Comparison of ENCODE assay signal across 12 mouse cellular contexts in the genomic region with DNA sequence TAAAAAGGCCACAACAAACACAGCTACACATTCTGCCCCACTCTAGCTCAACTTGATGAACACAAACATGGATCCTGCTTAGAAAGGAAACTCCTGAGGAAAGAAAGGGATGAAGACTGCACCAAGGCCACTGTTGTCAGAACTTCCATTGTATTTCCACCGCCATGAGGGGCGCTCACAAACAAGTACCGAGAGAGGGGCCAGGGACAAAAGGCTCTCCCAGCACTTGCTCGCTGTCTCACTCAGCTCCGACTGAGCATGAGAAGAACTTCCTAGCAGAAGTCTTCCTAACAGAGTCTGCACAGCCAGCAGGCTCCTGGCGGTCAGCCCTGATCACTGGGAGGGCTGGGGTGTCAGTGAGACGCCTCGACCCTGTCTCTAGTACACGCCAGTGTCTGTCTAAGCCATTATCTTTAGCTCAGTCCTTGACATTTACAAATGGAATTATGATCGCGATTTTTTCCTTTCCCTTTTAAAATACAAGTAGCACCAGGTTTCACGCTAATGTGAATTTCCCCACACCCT. TPM values are rescaled to one million over a fixed set of nuclear protein-coding genes. Genes with fewer than 3 reads are reported as not detected.
DNase-seq lines count a peak whose midpoint lies in the region; ATAC-seq and TF ChIP-seq lines count a peak whose summit lies in the region.
"Had no signal": no experiment of that assay in that cellular context is flagged by ENCODE, and none has a peak within 500 bp of the region (broad histone marks: within the 10 kb centered on the region; RNA-seq: fewer than 3 reads in every experiment).

No protein-coding gene starts in this region.

- H3K4me1 ChIP-seq in intestine, embryonic 16.5 days (ENCODE audit: control insufficient read depth, insufficient read depth, low read length), result 0 out of 2 replicates have a peak, but pooled peaks cover 5% of the 10 kb centered on the region
- H3K4me1 ChIP-seq in intestine, postnatal 0 days (replicated peaks; ENCODE audit: control insufficient read depth, insufficient read depth, low read length), result no peaks in the 10 kb centered on the region
- peaks cover 80% of the 10 kb centered on the region for H3K4me1 ChIP-seq in E14TG2a.4 (replicated peaks; ENCODE audit: low read depth, low read length)

- peak; percentile 61 for DNase-seq in ES-CJ7 (ENCODE audit: low read depth, low spot score)
- DNase-seq in heart, postnatal 14 days, result peak; percentile 49 to 55
- no peak for DNase-seq in right cerebral cortex, adult 18-20 months
- no peak for DNase-seq in layer of hippocampus, postnatal 36 days
- DNase-seq: kidney, adult 18-20 months; right cerebral cortex, postnatal 14 days had no signal

- no peak overlapping the region for H3K4me2 ChIP-seq in intestine, embryonic 16.5 days (ENCODE audit: low read depth, low read length)
- no peak overlapping the region for H3K4me2 ChIP-seq in intestine, postnatal 0 days (replicated peaks; ENCODE audit: low read depth)
- H3K4me2 ChIP-seq: lung, embryonic 15.5 days had no signal

- intact Hi-C loops in heart, postnatal 14 days (cut with DNase I), result no loop called here

- TF ChIP-seq CTCF in intestine, postnatal 0 days (IDR thresholded peaks at IDR 0.05; ENCODE audit: low read depth), result no peak
- TF ChIP-seq CTCF in E14TG2a.4 (conservative IDR thresholded peaks at IDR 0.05; ENCODE audit: low read length), result no peak

- no peak overlapping the region for H3K9ac ChIP-seq in intestine, embryonic 16.5 days (ENCODE audit: low read depth, low read length)
- H3K9ac ChIP-seq in intestine, postnatal 0 days (ENCODE audit: low read depth, low read length), result no peak overlapping the region
- H3K9ac ChIP-seq: lung, embryonic 15.5 days had no signal

- no peaks in the 10 kb centered on the region for H3K9me3 ChIP-seq in intestine, embryonic 16.5 days (ENCODE audit: control insufficient read depth, low read length)
- no peaks in the 10 kb centered on the region for H3K9me3 ChIP-seq in intestine, postnatal 0 days (ENCODE audit: control insufficient read depth)
- H3K9me3 ChIP-seq in E14TG2a.4 (ENCODE audit: low read length), result no peaks in the 10 kb centered on the region
- H3K9me3 ChIP-seq: lung, embryonic 15.5 days had no signal

- WGBS in intestine, embryonic 16.5 days, result 70% methylated on average over 12 of the region's 12 CpGs
- WGBS in intestine, postnatal 0 days, result 81% methylated on average over 12 of the region's 12 CpGs

- H3K27ac ChIP-seq in intestine, embryonic 16.5 days (ENCODE audit: low read length), result 0 out of 2 replicates have a peak overlapping the region, but pooled peaks have one; percentile 2
- no peak overlapping the region for H3K27ac ChIP-seq in intestine, postnatal 0 days (ENCODE audit: low read depth, low read length)

- H3K36me3 ChIP-seq in intestine, embryonic 16.5 days (ENCODE audit: control insufficient read depth, insufficient read depth, low read length), result peaks cover 20% of the 10 kb centered on the region
- peaks cover 61% of the 10 kb centered on the region for H3K36me3 ChIP-seq in intestine, postnatal 0 days (ENCODE audit: control insufficient read depth, insufficient read depth)
- peaks cover 64% of the 10 kb centered on the region for H3K36me3 ChIP-seq in E14TG2a.4 (ENCODE audit: insufficient read depth, low read length)

- no peak for ATAC-seq in intestine, embryonic 16.5 days
- ATAC-seq in intestine, postnatal 0 days, result no peak

- H3K4me3 ChIP-seq in intestine, embryonic 16.5 days (ENCODE audit: low read length), result no peak overlapping the region
- H3K4me3 ChIP-seq in intestine, postnatal 0 days (ENCODE audit: low read depth, low read length), result no peak overlapping the region
- H3K4me3 ChIP-seq in E14TG2a.4 (replicated peaks; ENCODE audit: low read length), result 0 out of 2 replicates have a peak overlapping the region, but pooled peaks have one; percentile 27
- H3K4me3 ChIP-seq: lung, embryonic 15.5 days had no signal

- H3K27me3 ChIP-seq in intestine, embryonic 16.5 days (replicated peaks; ENCODE audit: control insufficient read depth, insufficient read depth, low read length), result no peaks in the 10 kb centered on the region
- no peaks in the 10 kb centered on the region for H3K27me3 ChIP-seq in intestine, postnatal 0 days (replicated peaks; ENCODE audit: control insufficient read depth, insufficient read depth, low read length)
- H3K27me3 ChIP-seq in E14TG2a.4 (ENCODE audit: insufficient read depth, low read length), result no peaks in the 10 kb centered on the region
- H3K27me3 ChIP-seq: lung, embryonic 15.5 days had no signal

RNA-seq across cellular contexts. Expression of a gene that starts 2.6 kb away (rescaled TPM):
- not detected in 2 replicates for polyA plus RNA-seq in intestine, embryonic 16.5 days (2015; fragmentation: Nextera tagmentation; extraction: Ambion mirVana)
- not detected in 2 replicates for polyA plus RNA-seq in intestine, postnatal 0 days (2015; fragmentation: Nextera tagmentation; extraction: Ambion mirVana)
- total RNA-seq in heart, postnatal 14 days (2021), result not detected
- not detected for total RNA-seq in layer of hippocampus, postnatal 36 days (2021)
- polyA plus RNA-seq: lung, embryonic 15.5 days; thymus, postnatal 0 days had no signal

RNA-seq across cellular contexts. Expression of a gene that starts 18.1 kb away (rescaled TPM):
- polyA plus RNA-seq in intestine, embryonic 16.5 days (2015; fragmentation: Nextera tagmentation; extraction: Ambion mirVana), result 5.5 and 5.9 TPM in 2 replicates
- polyA plus RNA-seq in intestine, postnatal 0 days (2015; fragmentation: Nextera tagmentation; extraction: Ambion mirVana), result 3.1 and 6.0 TPM in 2 replicates
- total RNA-seq in heart, postnatal 14 days (2021), result 100 to 1,000 TPM; 101 to 103 TPM
- 10 to 100 TPM; 67.4 to 81.7 TPM for total RNA-seq in layer of hippocampus, postnatal 36 days (2021)

RNA-seq across cellular contexts. Expression of a gene that starts 40.5 kb away (rescaled TPM):
- polyA plus RNA-seq in intestine, embryonic 16.5 days (2015; fragmentation: Nextera tagmentation; extraction: Ambion mirVana), result 16.5 and 17.2 TPM in 2 replicates
- polyA plus RNA-seq in intestine, postnatal 0 days (2015; fragmentation: Nextera tagmentation; extraction: Ambion mirVana), result 15.9 and 16.7 TPM in 2 replicates
- 10 to 100 TPM; 39.0 to 40.4 TPM for total RNA-seq in heart, postnatal 14 days (2021)
- 10 to 100 TPM; 45.1 to 46.9 TPM for total RNA-seq in layer of hippocampus, postnatal 36 days (2021)

RNA-seq across cellular contexts. Expression of a gene that starts 59.1 kb away (rescaled TPM):
- polyA plus RNA-seq in intestine, embryonic 16.5 days (2015; fragmentation: Nextera tagmentation; extraction: Ambion mirVana), result 7.4 and 10.5 TPM in 2 replicates
- polyA plus RNA-seq in intestine, postnatal 0 days (2015; fragmentation: Nextera tagmentation; extraction: Ambion mirVana), result 23.8 and 25.7 TPM in 2 replicates
- 100 to 1,000 TPM; 121 TPM for total RNA-seq in heart, postnatal 14 days (2021)
- total RNA-seq in layer of hippocampus, postnatal 36 days (2021), result 1 to 10 TPM; 2.6 to 2.9 TPM
- total RNA-seq: MEL had no signal
- polyA plus RNA-seq: thymus, postnatal 0 days had no signal

Comparison
In these comparisons a context has a peak if more than half of its experiments do, and no peak if none do; other contexts are left out.
1. DNase-seq: peak in ES-CJ7 (single experiment) and heart, postnatal 14 days (2 of 2); none in right cerebral cortex, adult 18-20 months (single experiment) and layer of hippocampus, postnatal 36 days (0 of 2).